16 mouse cellular contexts compared by ENCODE assay signal in genomic region chr4:131366006-131366405, GRCm38 (mm10).
A peak's percentile ranks its signal among the peaks of the same experiment; 100 is the strongest.
DNase-seq lines count a peak whose midpoint lies in the region; ATAC-seq and TF ChIP-seq lines count a peak whose summit lies in the region.
"Had no signal": no experiment of that assay in that cellular context is flagged by ENCODE, and none has a peak within 500 bp of the region (broad histone marks: within the 10 kb centered on the region; RNA-seq: fewer than 3 reads in every experiment).

No protein-coding gene starts in this region.

- no peak for TF ChIP-seq EP300 in lung, postnatal 0 days (IDR thresholded peaks at IDR 0.05)
- TF ChIP-seq EP300 in ES-Bruce4 (IDR thresholded peaks at IDR 0.05; ENCODE audit: insufficient read depth, low read depth, low read length) = no peak

- no peak overlapping the region for H3K9ac ChIP-seq in hindbrain, postnatal 0 days (replicated peaks; ENCODE audit: low read length)
- H3K9ac ChIP-seq in hindbrain, embryonic 13.5 days = no peak overlapping the region
- no peak overlapping the region for H3K9ac ChIP-seq in lung, postnatal 0 days (replicated peaks; ENCODE audit: low read depth)
- no peak overlapping the region for H3K9ac ChIP-seq in ES-Bruce4 (ENCODE audit: low read depth, poor library complexity, severe bottlenecking)
- H3K9ac ChIP-seq: forebrain, embryonic 15.5 days; heart, embryonic 12.5 days; neural tube, embryonic 12.5 days had no signal

- no peak overlapping the region for H3K4me3 ChIP-seq in hindbrain, postnatal 0 days (ENCODE audit: low read length)
- H3K4me3 ChIP-seq in hindbrain, embryonic 13.5 days = no peak overlapping the region
- H3K4me3 ChIP-seq in lung, postnatal 0 days (ENCODE audit: low read depth, low read length) = no peak overlapping the region
- H3K4me3 ChIP-seq in ES-Bruce4 (ENCODE audit: low read depth, low read length) = no peak overlapping the region
- H3K4me3 ChIP-seq: forebrain, embryonic 15.5 days; heart, embryonic 12.5 days; neural tube, embryonic 12.5 days had no signal

- H3K4me2 ChIP-seq in hindbrain, postnatal 0 days (ENCODE audit: low read depth, low read length) = no peak overlapping the region
- no peak overlapping the region for H3K4me2 ChIP-seq in hindbrain, embryonic 13.5 days
- no peak overlapping the region for H3K4me2 ChIP-seq in lung, postnatal 0 days (replicated peaks; ENCODE audit: low read depth, low read length)
- H3K4me2 ChIP-seq: forebrain, embryonic 15.5 days; heart, embryonic 12.5 days; neural tube, embryonic 12.5 days had no signal

- no peak for TF ChIP-seq POLR2A in ES-Bruce4 (IDR thresholded peaks at IDR 0.05; ENCODE audit: insufficient read depth, low read length)

- no peak for DNase-seq in hindbrain, postnatal 0 days (ENCODE audit: low spot score)
- no peak for DNase-seq in lung, postnatal 0 days (ENCODE audit: low spot score)
- no peak for DNase-seq in lung, postnatal 4 days
- peak; percentile 4 for DNase-seq in induced T-regulatory cell, adult 2 months (ENCODE audit: low read depth)
- no peak for DNase-seq in right cerebral cortex, adult 18-20 months
- DNase-seq: adrenal gland, postnatal 10 days; gastrocnemius, postnatal 25 days; kidney, adult 18-20 months; midbrain, embryonic 14.5 days; spleen, adult 18-20 months had no signal

- 53% methylated on average over 2 of the region's 2 CpGs for WGBS in hindbrain, postnatal 0 days
- WGBS in hindbrain, embryonic 13.5 days = 66% methylated on average over 2 of the region's 2 CpGs
- 62% methylated on average over 2 of the region's 2 CpGs for WGBS in lung, postnatal 0 days

- peak; percentile 38 for TF ChIP-seq CTCF in hindbrain, postnatal 0 days (IDR thresholded peaks at IDR 0.05; ENCODE audit: low read depth)
- peak; percentile 41 for TF ChIP-seq CTCF in lung, postnatal 0 days (IDR thresholded peaks at IDR 0.05)
- peak; percentile 42 for TF ChIP-seq CTCF in ES-Bruce4 (IDR thresholded peaks at IDR 0.05; ENCODE audit: low read depth, low read length)

- no peaks in the 10 kb centered on the region for H3K9me3 ChIP-seq in hindbrain, postnatal 0 days (ENCODE audit: low read length)
- H3K9me3 ChIP-seq in hindbrain, embryonic 13.5 days = no peaks in the 10 kb centered on the region
- no peaks in the 10 kb centered on the region for H3K9me3 ChIP-seq in lung, postnatal 0 days (ENCODE audit: low read length)
- no peaks in the 10 kb centered on the region for H3K9me3 ChIP-seq in ES-Bruce4 (replicated peaks; ENCODE audit: control insufficient read depth, insufficient read depth, low read length, poor library complexity, severe bottlenecking)
- H3K9me3 ChIP-seq: forebrain, embryonic 15.5 days; heart, embryonic 12.5 days; neural tube, embryonic 12.5 days had no signal

- H3K27ac ChIP-seq in hindbrain, postnatal 0 days = no peak overlapping the region
- H3K27ac ChIP-seq in hindbrain, embryonic 13.5 days = no peak overlapping the region
- no peak overlapping the region for H3K27ac ChIP-seq in lung, postnatal 0 days (ENCODE audit: low read length)
- H3K27ac ChIP-seq in ES-Bruce4 (ENCODE audit: insufficient read depth, low read length) = no peak overlapping the region
- H3K27ac ChIP-seq: forebrain, embryonic 15.5 days; macrophage; neural tube, embryonic 12.5 days had no signal

- no peaks in the 10 kb centered on the region for H3K27me3 ChIP-seq in hindbrain, postnatal 0 days (ENCODE audit: insufficient read depth, low read length)
- peaks cover 18% of the 10 kb centered on the region; the same call in 1 of the 2 replicates for H3K27me3 ChIP-seq in hindbrain, embryonic 13.5 days
- no peaks in the 10 kb centered on the region for H3K27me3 ChIP-seq in lung, postnatal 0 days (replicated peaks; ENCODE audit: insufficient read depth, low read length)
- no peaks in the 10 kb centered on the region for H3K27me3 ChIP-seq in ES-Bruce4 (ENCODE audit: control insufficient read depth, insufficient read depth, low read length, poor library complexity, severe bottlenecking)
- H3K27me3 ChIP-seq: forebrain, embryonic 15.5 days; neural tube, embryonic 12.5 days had no signal

- ATAC-seq in hindbrain, postnatal 0 days = no peak
- ATAC-seq in hindbrain, embryonic 13.5 days (ENCODE audit: low FRiP score) = no peak
- no peak for ATAC-seq in lung, postnatal 0 days
- ATAC-seq: forebrain, embryonic 15.5 days had no signal

- H3K36me3 ChIP-seq in hindbrain, postnatal 0 days (ENCODE audit: insufficient read depth, low read length) = no peaks in the 10 kb centered on the region
- no peaks in the 10 kb centered on the region for H3K36me3 ChIP-seq in hindbrain, embryonic 13.5 days
- no peaks in the 10 kb centered on the region for H3K36me3 ChIP-seq in lung, postnatal 0 days (ENCODE audit: insufficient read depth, low read length)
- H3K36me3 ChIP-seq in ES-Bruce4 (ENCODE audit: control insufficient read depth, insufficient read depth, low read length, poor library complexity, severe bottlenecking) = no peaks in the 10 kb centered on the region
- H3K36me3 ChIP-seq: forebrain, embryonic 15.5 days; heart, embryonic 12.5 days; neural tube, embryonic 12.5 days had no signal

- H3K4me1 ChIP-seq in hindbrain, postnatal 0 days (ENCODE audit: insufficient read depth, low read length) = no peaks in the 10 kb centered on the region
- peaks cover 8% of the 10 kb centered on the region; the same call in 1 of the 2 replicates for H3K4me1 ChIP-seq in hindbrain, embryonic 13.5 days (replicated peaks)
- H3K4me1 ChIP-seq in lung, postnatal 0 days (ENCODE audit: insufficient read depth, low read depth, low read length) = no peaks in the 10 kb centered on the region
- peaks cover 2% of the 10 kb centered on the region for H3K4me1 ChIP-seq in ES-Bruce4 (ENCODE audit: control insufficient read depth, insufficient read depth, low read length)
- H3K4me1 ChIP-seq: forebrain, embryonic 15.5 days; neural tube, embryonic 12.5 days had no signal
